Comparison of ENCODE assay signal across 8 mouse cellular contexts in the genomic region with DNA sequence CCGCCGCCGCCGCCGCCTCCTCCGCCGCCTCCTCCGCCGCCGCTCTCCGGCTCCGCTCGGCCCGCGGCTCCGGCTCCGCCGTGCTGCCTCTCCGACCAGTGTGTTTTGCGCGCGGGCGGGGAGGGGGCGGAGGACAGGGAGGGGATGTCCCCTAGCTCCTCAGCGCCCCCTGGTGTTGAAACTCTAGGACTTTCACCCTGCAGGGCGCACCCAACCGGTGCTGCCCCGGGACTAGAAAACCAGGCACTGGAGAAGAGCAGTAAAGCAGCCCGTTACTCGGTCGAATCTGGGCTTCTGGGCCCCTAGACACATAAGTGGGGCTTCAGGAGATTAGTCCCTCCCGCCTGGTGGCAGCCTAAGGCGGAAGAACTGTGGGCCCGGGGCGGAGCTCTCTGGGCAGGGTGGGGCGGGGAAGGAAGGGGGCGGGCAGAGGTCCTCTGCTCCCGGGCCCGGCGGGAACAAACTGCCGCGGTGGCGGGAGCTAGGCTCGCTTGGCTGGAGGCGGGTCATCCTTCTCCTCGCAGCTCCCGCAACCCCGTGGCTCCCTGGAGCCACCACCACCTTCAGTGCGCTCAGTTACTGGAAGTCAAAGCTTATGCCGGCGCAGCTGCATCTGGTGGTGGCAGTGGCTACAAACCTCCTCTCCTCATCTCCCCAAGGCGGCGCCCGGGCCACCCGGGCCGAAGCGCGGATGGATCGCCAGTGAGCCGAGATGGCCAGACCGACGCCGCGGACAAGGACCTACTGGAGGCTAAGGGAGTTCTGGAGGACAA. TPM values are rescaled to one million over a fixed set of nuclear protein-coding genes. Genes with fewer than 3 reads are reported as not detected.
DNase-seq lines count a peak whose midpoint lies in the region; ATAC-seq and TF ChIP-seq lines count a peak whose summit lies in the region.

A gene (minus strand): TSS at position 45 of the 773 bp plus-strand sequence.

- H3K9ac ChIP-seq in embryonic facial prominence, embryonic 14.5 days (ENCODE audit: low read depth, low read length) = peak within 1 kb of the TSS; percentile 71
- peak within 1 kb of the TSS; percentile 29; the same call in 1 of the 2 replicates for H3K9ac ChIP-seq in heart, embryonic 11.5 days (ENCODE audit: low read depth, low read length)
- H3K9ac ChIP-seq in kidney, embryonic 15.5 days = peak within 1 kb of the TSS; percentile 65
- 0 out of 2 replicates have a peak within 1 kb of the TSS, but pooled peaks have one; percentile 21 for H3K9ac ChIP-seq in neural tube, embryonic 14.5 days (replicated peaks; ENCODE audit: low read depth, low read length)

- WGBS in embryonic facial prominence, embryonic 14.5 days = under 1% methylated on average over 28 of the region's 64 CpGs
- under 1% methylated on average over 62 of the region's 64 CpGs for WGBS in heart, embryonic 11.5 days (ENCODE audit: insufficient replicate concordance)
- under 1% methylated on average over 61 of the region's 64 CpGs for WGBS in kidney, embryonic 15.5 days
- whole genome bisulfite sequencing in lung, adult 2 months = under 1% methylated on average over 64 of the region's 64 CpGs
- WGBS in neural tube, embryonic 14.5 days = under 1% methylated on average over 57 of the region's 64 CpGs
- WGBS in thymus, adult 2 months = under 1% methylated on average over 64 of the region's 64 CpGs

- peak; percentile 93 to 97 for DNase-seq in adrenal gland, postnatal 36 days
- DNase-seq in embryonic facial prominence, embryonic 14.5 days (ENCODE audit: low spot score) = peak; percentile 93
- peak; percentile 94 for DNase-seq in lung, adult 2 months
- DNase-seq in thymus, adult 2 months = peak; percentile 93

- no peaks in the 10 kb centered on the region for H3K9me3 ChIP-seq in embryonic facial prominence, embryonic 14.5 days (ENCODE audit: control insufficient read depth, low read length)
- H3K9me3 ChIP-seq in heart, embryonic 11.5 days (replicated peaks; ENCODE audit: control insufficient read depth, low read length) = no peaks in the 10 kb centered on the region
- H3K9me3 ChIP-seq in kidney, embryonic 15.5 days (replicated peaks) = no peaks in the 10 kb centered on the region
- no peaks in the 10 kb centered on the region for H3K9me3 ChIP-seq in neural tube, embryonic 14.5 days (ENCODE audit: control insufficient read depth, low read length)

- no peaks in the 10 kb centered on the region for H3K36me3 ChIP-seq in embryonic facial prominence, embryonic 14.5 days (ENCODE audit: control insufficient read depth, insufficient read depth, low read length)
- H3K36me3 ChIP-seq in heart, embryonic 11.5 days (ENCODE audit: control insufficient read depth, insufficient read depth, low read length) = no peaks in the 10 kb centered on the region
- no peaks in the 10 kb centered on the region for H3K36me3 ChIP-seq in kidney, embryonic 15.5 days
- no peaks in the 10 kb centered on the region for H3K36me3 ChIP-seq in neural tube, embryonic 14.5 days (ENCODE audit: control insufficient read depth, insufficient read depth, low read length)
- H3K36me3 ChIP-seq in thymus, adult 2 months (ENCODE audit: control insufficient read depth, insufficient read depth, low read length) = no peaks in the 10 kb centered on the region

- H3K27me3 ChIP-seq in embryonic facial prominence, embryonic 14.5 days (replicated peaks; ENCODE audit: control insufficient read depth, insufficient read depth, low read length) = peaks cover 100% of the 10 kb centered on the region
- H3K27me3 ChIP-seq in heart, embryonic 11.5 days (ENCODE audit: control insufficient read depth, insufficient read depth, low read length) = peaks cover 96% of the 10 kb centered on the region
- H3K27me3 ChIP-seq in kidney, embryonic 15.5 days = peaks cover 88% of the 10 kb centered on the region
- H3K27me3 ChIP-seq in neural tube, embryonic 14.5 days (ENCODE audit: control insufficient read depth, insufficient read depth, low read length) = peaks cover 75% of the 10 kb centered on the region
- peaks cover 15% of the 10 kb centered on the region; the same call in 1 of the 2 replicates for H3K27me3 ChIP-seq in thymus, adult 2 months (ENCODE audit: control insufficient read depth, insufficient read depth, low read length)

- ATAC-seq in CD4-positive, CD25-positive, alpha-beta regulatory T cell, adult 4 months = peak; percentile 80
- ATAC-seq in embryonic facial prominence, embryonic 14.5 days (ENCODE audit: low read depth) = peak; percentile 92
- peak; percentile 87 for ATAC-seq in heart, embryonic 11.5 days (replicated peaks; ENCODE audit: insufficient number of reproducible peaks, low FRiP score, low TSS enrichment)
- ATAC-seq in kidney, embryonic 15.5 days (replicated peaks; ENCODE audit: low FRiP score) = peak; percentile 91
- ATAC-seq in neural tube, embryonic 14.5 days (ENCODE audit: low read depth) = peak; percentile 79

- H3K4me1 ChIP-seq in embryonic facial prominence, embryonic 14.5 days (ENCODE audit: control insufficient read depth, insufficient read depth, low read length) = peaks cover 4% of the 10 kb centered on the region
- H3K4me1 ChIP-seq in heart, embryonic 11.5 days (ENCODE audit: control insufficient read depth, insufficient read depth, low read length) = no peaks in the 10 kb centered on the region; the same call in 1 of the 2 replicates
- peaks cover 74% of the 10 kb centered on the region for H3K4me1 ChIP-seq in kidney, embryonic 15.5 days
- H3K4me1 ChIP-seq in lung, adult 2 months (ENCODE audit: control insufficient read depth, insufficient read depth, low read length) = 0 out of 2 replicates have a peak, but pooled peaks cover 2% of the 10 kb centered on the region
- H3K4me1 ChIP-seq in neural tube, embryonic 14.5 days (ENCODE audit: control insufficient read depth, insufficient read depth, low read length) = 0 out of 2 replicates have a peak, but pooled peaks cover 2% of the 10 kb centered on the region
- peaks cover 11% of the 10 kb centered on the region for H3K4me1 ChIP-seq in thymus, adult 2 months (replicated peaks; ENCODE audit: control insufficient read depth, insufficient read depth, low read length)

- TF ChIP-seq CTCF in lung, adult 2 months (IDR thresholded peaks at IDR 0.05; ENCODE audit: insufficient read depth, low read length) = peak; percentile 64
- TF ChIP-seq CTCF in thymus, adult 2 months (IDR thresholded peaks at IDR 0.05; ENCODE audit: borderline replicate concordance, control insufficient read depth, extremely low read depth, insufficient read depth, low read length, poor library complexity) = peak; percentile 100

- peak within 1 kb of the TSS; percentile 58 for H3K27ac ChIP-seq in embryonic facial prominence, embryonic 14.5 days (replicated peaks; ENCODE audit: low read depth, low read length)
- H3K27ac ChIP-seq in heart, embryonic 11.5 days (ENCODE audit: low read depth, low read length) = no peak within 1 kb of the TSS
- peak within 1 kb of the TSS; percentile 93 for H3K27ac ChIP-seq in kidney, embryonic 15.5 days
- no peak within 1 kb of the TSS for H3K27ac ChIP-seq in neural tube, embryonic 14.5 days (ENCODE audit: low read depth, low read length)
- peak within 1 kb of the TSS; percentile 88 for H3K27ac ChIP-seq in thymus, adult 2 months (ENCODE audit: control insufficient read depth, insufficient read depth, low read length)

- peak within 1 kb of the TSS; percentile 85 for H3K4me2 ChIP-seq in embryonic facial prominence, embryonic 14.5 days (ENCODE audit: low read depth, low read length)
- peak within 1 kb of the TSS; percentile 74 for H3K4me2 ChIP-seq in heart, embryonic 11.5 days
- peak within 1 kb of the TSS; percentile 88 for H3K4me2 ChIP-seq in kidney, embryonic 15.5 days
- peak within 1 kb of the TSS; percentile 52 for H3K4me2 ChIP-seq in neural tube, embryonic 14.5 days (ENCODE audit: low read depth, low read length)

- peak within 1 kb of the TSS; percentile 63 for H3K4me3 ChIP-seq in embryonic facial prominence, embryonic 14.5 days (ENCODE audit: low read depth, low read length)
- peak within 1 kb of the TSS; percentile 57 for H3K4me3 ChIP-seq in heart, embryonic 11.5 days (ENCODE audit: low read depth, low read length)
- peak within 1 kb of the TSS; percentile 62 for H3K4me3 ChIP-seq in kidney, embryonic 15.5 days (replicated peaks)
- H3K4me3 ChIP-seq in lung, adult 2 months (replicated peaks; ENCODE audit: extremely low read depth, low read depth, low read length) = peak within 1 kb of the TSS; percentile 80
- H3K4me3 ChIP-seq in neural tube, embryonic 14.5 days (ENCODE audit: low read depth, low read length) = peak within 1 kb of the TSS; percentile 32
- H3K4me3 ChIP-seq in thymus, adult 2 months (ENCODE audit: control insufficient read depth, insufficient read depth, low read length) = peak within 1 kb of the TSS; percentile 79

- TF ChIP-seq POLR2A in lung, adult 2 months (IDR thresholded peaks at IDR 0.05; ENCODE audit: borderline replicate concordance, extremely low read depth, low read depth, low read length) = no peak
- TF ChIP-seq POLR2A in thymus, adult 2 months (IDR thresholded peaks at IDR 0.05; ENCODE audit: control insufficient read depth, extremely low read depth, insufficient read depth, low read length, poor library complexity) = no peak

RNA-seq across cellular contexts. Expression of the gene that starts here (rescaled TPM):
- polyA plus RNA-seq in CD4-positive, CD25-positive, alpha-beta regulatory T cell, adult 4 months (2017; shearing (Covaris generic)) = under 1 TPM in 1 of 2 experiments, not detected in 1; 0.16 TPM
- 1 to 10 TPM; 1.4 to 1.7 TPM for total RNA-seq in adrenal gland, postnatal 36 days (2021)
- polyA plus RNA-seq in embryonic facial prominence, embryonic 14.5 days (2014; fragmentation: Nextera tagmentation; extraction: Ambion mirVana) = 0.81 and 1.3 TPM in 2 replicates
- polyA plus RNA-seq in heart, embryonic 11.5 days (2014; fragmentation: Nextera tagmentation; extraction: Ambion mirVana) = 0.14 and 0.17 TPM in 2 replicates
- 5.2 and 5.5 TPM in 2 replicates for polyA plus RNA-seq in kidney, embryonic 15.5 days (2015; fragmentation: Nextera tagmentation; extraction: Ambion mirVana)
- polyA plus RNA-seq in lung, adult 2 months (2012; rRNA removed) = 0.53 and 0.77 TPM in 2 replicates
- polyA plus RNA-seq in neural tube, embryonic 14.5 days (2014; fragmentation: Nextera tagmentation; extraction: Ambion mirVana) = not detected in 2 replicates
- 1.4 and 1.8 TPM in 2 replicates for polyA plus RNA-seq in thymus, adult 2 months (2012; rRNA removed)

Comparison
In these comparisons a context has a peak if more than half of its experiments do, and no peak if none do; other contexts are left out.
1. Peak in ATAC-seq in CD4-positive, CD25-positive, alpha-beta regulatory T cell, adult 4 months; RNA of the gene not detected or under 1 TPM.
2. Peak in ATAC-seq, H3K4me3 ChIP-seq, H3K9ac ChIP-seq and H3K4me2 ChIP-seq in heart, embryonic 11.5 days; RNA of the gene not detected or under 1 TPM.
3. Peak in DNase-seq and H3K4me3 ChIP-seq in lung, adult 2 months; RNA of the gene not detected or under 1 TPM.
4. Peak in ATAC-seq, H3K4me3 ChIP-seq, H3K9ac ChIP-seq and H3K4me2 ChIP-seq in neural tube, embryonic 14.5 days; RNA of the gene not detected or under 1 TPM.
5. H3K27ac ChIP-seq: peak in embryonic facial prominence, embryonic 14.5 days (single experiment), kidney, embryonic 15.5 days (single experiment) and thymus, adult 2 months (single experiment); none in heart, embryonic 11.5 days (single experiment) and neural tube, embryonic 14.5 days (single experiment).
6. H3K9ac ChIP-seq: peak in every context shown above with its lines; median percentile 71 in embryonic facial prominence, embryonic 14.5 days; 65 in kidney, embryonic 15.5 days; 29 in heart, embryonic 11.5 days; 21 in neural tube, embryonic 14.5 days.
7. Peak in every context shown above with its lines, with median percentiles within 50 percentile points of each other: ATAC-seq, DNase-seq, H3K4me2 ChIP-seq and H3K4me3 ChIP-seq.